Mouse (Mus musculus): Measurements from ENCODE around the gene Spink2.

DNA sequence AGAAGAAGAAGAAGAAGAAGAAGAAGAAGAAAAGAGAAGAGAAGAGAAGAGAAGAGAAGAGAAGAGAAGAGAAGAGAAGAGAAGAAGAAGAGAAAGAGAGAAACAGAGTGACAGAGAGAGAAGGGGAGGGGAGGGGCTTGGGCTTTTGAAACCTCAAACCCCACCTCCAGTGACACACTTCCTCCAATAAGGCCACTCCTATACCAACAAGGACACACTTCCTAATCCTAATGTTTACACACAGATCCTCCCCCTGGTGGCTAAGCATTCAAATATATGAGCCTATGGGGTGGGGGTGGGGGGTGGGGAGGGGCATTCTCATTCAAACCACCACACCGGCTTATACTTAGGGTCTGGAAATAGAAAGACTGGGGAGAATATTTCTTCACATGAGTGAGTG, 27.9 kb downstream of the Spink2 start:
- TF ChIP-seq CTCF (IDR thresholded peaks at IDR 0.05; ENCODE audit: borderline replicate concordance, extremely low read depth, insufficient read depth, insufficient read length) = no peak
- TF ChIP-seq POLR2A (IDR thresholded peaks at IDR 0.05; ENCODE audit: borderline replicate concordance, extremely low read depth, insufficient read depth, insufficient read length, poor library complexity, severe bottlenecking) = no peak
